Mouse (Mus musculus): ENCODE measurements around the gene Pmepa1. TPM values are rescaled to one million over a fixed set of nuclear protein-coding genes. Genes with fewer than 3 reads are reported as not detected.
A peak's percentile ranks its signal among the peaks of the same experiment; 100 is the strongest.

Pmepa1 gene
- polyA plus RNA-seq, 1 experiment = 260 TPM

- H3K4me3 ChIP-seq = no peak overlapping the region
- TF ChIP-seq TCF3 (IDR thresholded peaks at IDR 0.05; ENCODE audit: insufficient read length, low read depth) (no peak), MYOD1 (IDR thresholded peaks at IDR 0.05; ENCODE audit: control insufficient read depth in 1 of 3, insufficient read length in 2 of 3, low read depth in 2 of 3) (no peak), MYOG (IDR thresholded peaks at IDR 0.05; ENCODE audit: control insufficient read depth in 1 of 3, insufficient read depth in 1 of 3, insufficient read length in 2 of 3, low read depth in 2 of 3) (peak in 1 of 3 experiments; percentile 12), REST (IDR thresholded peaks at IDR 0.05; ENCODE audit: insufficient read depth, insufficient read length) (no peak), SRF (IDR thresholded peaks at IDR 0.05; ENCODE audit: control insufficient read depth, insufficient read length, low read depth) (no peak), POLR2AphosphoS2 (IDR thresholded peaks at IDR 0.05; ENCODE audit: insufficient read length, low read depth) (peak; percentile 67), POLR2A (IDR thresholded peaks at IDR 0.05; ENCODE audit: insufficient read length, low read depth) (peak; percentile 42), TCF12 (IDR thresholded peaks at IDR 0.05; ENCODE audit: insufficient read depth, poor library complexity, severe bottlenecking) (no peak)
- peaks cover 22% of the 10 kb centered on the region for H3K79me2 ChIP-seq (ENCODE audit: control insufficient read depth, insufficient read depth)
- no peak overlapping the region for H3K4me2 ChIP-seq (ENCODE audit: low read depth)
- H3ac ChIP-seq (ENCODE audit: control insufficient read depth, insufficient read length) = no peak overlapping the region
- peaks cover 45% of the 10 kb centered on the region for H3K36me3 ChIP-seq (ENCODE audit: control insufficient read depth, insufficient read depth)
- no peaks in the 10 kb centered on the region for H3K27me3 ChIP-seq (ENCODE audit: control insufficient read depth, insufficient read depth, insufficient read length)
Measured at GRCm38 (mm10) chr2:173229578-173230224, 46.6 kb downstream of the Pmepa1 start.

- Histone ChIP-seq H3K79me2 (ENCODE audit: control insufficient read depth, insufficient read depth) (peaks cover 11% of the 10 kb centered on the region), H3K36me3 (ENCODE audit: control insufficient read depth, insufficient read depth) (peaks cover 45% of the 10 kb centered on the region), H3K4me3 (no peak overlapping the region), H3K27me3 (ENCODE audit: control insufficient read depth, insufficient read depth, insufficient read length) (no peaks in the 10 kb centered on the region), H3ac (ENCODE audit: control insufficient read depth, insufficient read length) (no peak overlapping the region), H3K4me2 (ENCODE audit: low read depth) (no peak overlapping the region)
- TF ChIP-seq TCF12 (IDR thresholded peaks at IDR 0.05; ENCODE audit: insufficient read depth, poor library complexity, severe bottlenecking) (no peak), MYOG (IDR thresholded peaks at IDR 0.05; ENCODE audit: control insufficient read depth in 1 of 3, insufficient read depth in 1 of 3, insufficient read length in 2 of 3, low read depth in 2 of 3) (no peak), POLR2A (IDR thresholded peaks at IDR 0.05; ENCODE audit: insufficient read length, low read depth) (peak; percentile 34), POLR2AphosphoS2 (IDR thresholded peaks at IDR 0.05; ENCODE audit: insufficient read length, low read depth) (peak; percentile 73)
Measured at GRCm38 (mm10) chr2:173228567-173228966, 47.8 kb downstream of the Pmepa1 start.

GRCm38 (mm10) chr2:173226792-173227191, 49.5 kb downstream of the Pmepa1 start:
- H3ac ChIP-seq (ENCODE audit: control insufficient read depth, insufficient read length) = no peak overlapping the region
- peaks cover 37% of the 10 kb centered on the region for H3K36me3 ChIP-seq (ENCODE audit: control insufficient read depth, insufficient read depth)
- TF ChIP-seq POLR2A (IDR thresholded peaks at IDR 0.05; ENCODE audit: insufficient read length, low read depth) = no peak
- no peak for TF ChIP-seq TCF3 (IDR thresholded peaks at IDR 0.05; ENCODE audit: insufficient read length, low read depth)
- no peak for TF ChIP-seq E2F4 (IDR thresholded peaks at IDR 0.05; ENCODE audit: insufficient read depth)
- no peak for TF ChIP-seq USF1 (IDR thresholded peaks at IDR 0.05; ENCODE audit: low read depth)
- TF ChIP-seq MYOD1 (IDR thresholded peaks at IDR 0.05; ENCODE audit: control insufficient read depth in 1 of 3, insufficient read length in 2 of 3, low read depth in 2 of 3) = no peak
- TF ChIP-seq POLR2AphosphoS2 (IDR thresholded peaks at IDR 0.05; ENCODE audit: insufficient read length, low read depth) = peak; percentile 44
- H3K27me3 ChIP-seq (ENCODE audit: control insufficient read depth, insufficient read depth, insufficient read length) = no peaks in the 10 kb centered on the region
- no peak overlapping the region for H3K4me3 ChIP-seq
- H3K4me2 ChIP-seq (ENCODE audit: low read depth) = no peak overlapping the region
- H3K79me2 ChIP-seq (ENCODE audit: control insufficient read depth, insufficient read depth) = no peaks in the 10 kb centered on the region

- Histone ChIP-seq H3K79me2 (ENCODE audit: control insufficient read depth, insufficient read depth) (no peaks in the 10 kb centered on the region), H3K4me2 (ENCODE audit: low read depth) (no peak overlapping the region), H3K36me3 (ENCODE audit: control insufficient read depth, insufficient read depth) (peaks cover 31% of the 10 kb centered on the region), H3K27me3 (ENCODE audit: control insufficient read depth, insufficient read depth, insufficient read length) (no peaks in the 10 kb centered on the region), H3ac (ENCODE audit: control insufficient read depth, insufficient read length) (no peak overlapping the region), H3K4me3 (no peak overlapping the region)
- TF ChIP-seq TCF3 (IDR thresholded peaks at IDR 0.05; ENCODE audit: insufficient read length, low read depth) (no peak), CEBPB (IDR thresholded peaks at IDR 0.05; ENCODE audit: insufficient read depth, poor library complexity, severe bottlenecking) (no peak), POLR2AphosphoS2 (IDR thresholded peaks at IDR 0.05; ENCODE audit: insufficient read length, low read depth) (no peak), REST (IDR thresholded peaks at IDR 0.05; ENCODE audit: insufficient read depth, insufficient read length) (no peak), USF1 (IDR thresholded peaks at IDR 0.05; ENCODE audit: low read depth) (no peak), TCF12 (IDR thresholded peaks at IDR 0.05; ENCODE audit: insufficient read depth, poor library complexity, severe bottlenecking) (no peak), SRF (IDR thresholded peaks at IDR 0.05; ENCODE audit: control insufficient read depth, insufficient read length, low read depth) (no peak)
Measured at GRCm38 (mm10) chr2:173225906-173226305, 50.4 kb downstream of the Pmepa1 start.

- peak; percentile 15 for TF ChIP-seq POLR2A (IDR thresholded peaks at IDR 0.05; ENCODE audit: insufficient read length, low read depth)
- no peak for TF ChIP-seq REST (IDR thresholded peaks at IDR 0.05; ENCODE audit: insufficient read depth, insufficient read length)
- TF ChIP-seq TCF3 (IDR thresholded peaks at IDR 0.05; ENCODE audit: insufficient read length, low read depth) = no peak
- no peak for TF ChIP-seq CEBPB (IDR thresholded peaks at IDR 0.05; ENCODE audit: insufficient read depth, poor library complexity, severe bottlenecking)
- no peak for TF ChIP-seq SRF (IDR thresholded peaks at IDR 0.05; ENCODE audit: control insufficient read depth, insufficient read length, low read depth)
- H3K4me2 ChIP-seq (ENCODE audit: low read depth) = no peak overlapping the region
- peaks cover 21% of the 10 kb centered on the region for H3K36me3 ChIP-seq (ENCODE audit: control insufficient read depth, insufficient read depth)
- H3K79me2 ChIP-seq (ENCODE audit: control insufficient read depth, insufficient read depth) = no peaks in the 10 kb centered on the region
- H3K27me3 ChIP-seq (ENCODE audit: control insufficient read depth, insufficient read depth, insufficient read length) = no peaks in the 10 kb centered on the region
- H3K4me3 ChIP-seq = no peak overlapping the region
- no peak overlapping the region for H3ac ChIP-seq (ENCODE audit: control insufficient read depth, insufficient read length)
Measured at GRCm38 (mm10) chr2:173224832-173225231, 51.5 kb downstream of the Pmepa1 start.
